Mouse (Mus musculus) bone marrow macrophage, adult 2 months (primary cell): ENCODE results near the gene Cnpy1. TPM values are rescaled to one million over a fixed set of nuclear protein-coding genes. Genes with fewer than 3 reads are reported as not detected.

ENCODE experiments used
- H3K27ac ChIP-seq: 2 replicates; pipeline ENCODE4 v1.5.1; 2012; ENCODE audit warnings: low read depth, low read length; ENCODE audit not compliant: insufficient read depth
- H3K4me1 ChIP-seq: 2 replicates; pipeline ENCODE4 v1.6.1; 2012; ENCODE audit warnings: low read length; ENCODE audit not compliant: control insufficient read depth, insufficient read depth
- H3K4me3 ChIP-seq: 2 replicates; pipeline ENCODE4 v1.5.1; 2012; ENCODE audit warnings: mild to moderate bottlenecking, low read length, moderate library complexity; ENCODE audit not compliant: insufficient read depth
- CTCF ChIP-seq: IDR thresholded peaks from 2 replicates; pipeline ENCODE4 v1.5.1; 2012; ENCODE audit warnings: low read depth, mild to moderate bottlenecking, low read length, moderate library complexity
- POLR2A ChIP-seq: IDR thresholded peaks from 2 replicates; pipeline ENCODE4 v1.6.1; 2012; ENCODE audit warnings: mild to moderate bottlenecking, low read depth, low read length, borderline replicate concordance
- polyA plus RNA-seq: library from polyadenylated mRNA; stranded (reverse); fragments of >200 nt; gene quantifications from 2 replicates; pipeline ENCODE4 v1.2.4, GENCODE M21; 2012; ENCODE audit not compliant: missing spikeins, insufficient read depth, insufficient read length

Gene Cnpy1
- polyA plus RNA-seq, 1 experiment: not detected

GRCm38 (mm10) chr5:28211651-28212310 lies 33.8 kb downstream of the Cnpy1 start:
- H3K27ac ChIP-seq: no peak overlapping the region
- no peak overlapping the region for H3K4me3 ChIP-seq

GRCm38 (mm10) chr5:28210591-28211550 lies 34.7 kb downstream of the Cnpy1 start:
- no peak for TF ChIP-seq POLR2A
- no peak for TF ChIP-seq CTCF
- H3K4me3 ChIP-seq: no peak overlapping the region
- H3K27ac ChIP-seq: no peak overlapping the region
- H3K4me1 ChIP-seq: no peaks in the 10 kb centered on the region

More at GRCm38 (mm10) chr5:28211651-28212310, 33.8 kb downstream of the Cnpy1 start:
- TF ChIP-seq POLR2A: no peak
- TF ChIP-seq CTCF: no peak
- H3K4me1 ChIP-seq: no peaks in the 10 kb centered on the region

- TF ChIP-seq CTCF (no peak), POLR2A (no peak)
- no peak overlapping the region for H3K27ac ChIP-seq
- peak overlapping the region; percentile 49 for H3K4me3 ChIP-seq
- no peaks in the 10 kb centered on the region for H3K4me1 ChIP-seq
These were observed 35.8 kb downstream of the Cnpy1 start for GRCm38 (mm10) chr5:28209549-28210431.

GRCm38 (mm10) chr5:28208726-28209520 lies 36.7 kb downstream of the Cnpy1 start:
- no peak overlapping the region for H3K27ac ChIP-seq
- H3K4me3 ChIP-seq: no peak overlapping the region
- H3K4me1 ChIP-seq: no peaks in the 10 kb centered on the region
- TF ChIP-seq CTCF (no peak), POLR2A (no peak)

GRCm38 (mm10) chr5:28207043-28207442 lies 38.6 kb downstream of the Cnpy1 start:
- no peaks in the 10 kb centered on the region for H3K4me1 ChIP-seq
- TF ChIP-seq CTCF: no peak
- TF ChIP-seq POLR2A: no peak

GRCm38 (mm10) chr5:28206448-28206847 lies 39.2 kb downstream of the Cnpy1 start:
- Histone ChIP-seq H3K4me3 (no peak overlapping the region), H3K27ac (no peak overlapping the region), H3K4me1 (no peaks in the 10 kb centered on the region)
- TF ChIP-seq POLR2A (no peak), CTCF (no peak)

More at GRCm38 (mm10) chr5:28207043-28207442, 38.6 kb downstream of the Cnpy1 start:
- Histone ChIP-seq H3K27ac (no peak overlapping the region), H3K4me3 (no peak overlapping the region)

GRCm38 (mm10) chr5:28204678-28205077 lies 40.9 kb downstream of the Cnpy1 start:
- no peak overlapping the region for H3K27ac ChIP-seq
- no peak for TF ChIP-seq CTCF
- TF ChIP-seq POLR2A: no peak
- H3K4me1 ChIP-seq: no peaks in the 10 kb centered on the region
- no peak overlapping the region for H3K4me3 ChIP-seq

GRCm38 (mm10) chr5:28203086-28203485 lies 42.5 kb downstream of the Cnpy1 start:
- Histone ChIP-seq H3K4me1 (no peaks in the 10 kb centered on the region), H3K27ac (no peak overlapping the region), H3K4me3 (no peak overlapping the region)
- TF ChIP-seq POLR2A (no peak), CTCF (no peak)
